Mouse (Mus musculus) heart, postnatal 0 days (tissue): Measurements from ENCODE around the gene Dbil5. TPM values are rescaled to one million over a fixed set of nuclear protein-coding genes. Genes with fewer than 3 reads are reported as not detected.

ENCODE experiments used
- ATAC-seq: fragments of 200-750 bp; cut with Nextera tagmentation; 2 replicates; pipeline ENCODE4 v1.8.0; 2017; ENCODE audit warnings: low read depth, moderate number of reproducible peaks, moderate library complexity; ENCODE audit not compliant: insufficient read depth
- DNase-seq: peaks from one replicate; pipeline ENCODE4 v3.0.0-alpha.2; 2016; ENCODE audit warnings: low spot score
- H3K27ac ChIP-seq: fragments of 300-500 bp; sonication (generic); 2 replicates; pipeline ENCODE4 v1.5.1; 2014; ENCODE audit warnings: low read depth, mild to moderate bottlenecking
- H3K27me3 ChIP-seq: fragments of 300-500 bp; sonication (generic); 2 replicates; pipeline ENCODE4 v1.6.1; 2014; ENCODE audit warnings: low read length, mixed read lengths; ENCODE audit not compliant: control insufficient read depth, insufficient read depth
- H3K36me3 ChIP-seq: fragments of 300-500 bp; sonication (generic); replicated peaks from 2 replicates; pipeline ENCODE4 v1.6.1; 2014; ENCODE audit warnings: low read length, mixed read lengths; ENCODE audit not compliant: control insufficient read depth, insufficient read depth
- H3K4me1 ChIP-seq: fragments of 300-500 bp; sonication (generic); 2 replicates; pipeline ENCODE4 v1.6.1; 2014; ENCODE audit warnings: antibody characterized with exemption; ENCODE audit not compliant: control insufficient read depth, insufficient read depth
- H3K4me2 ChIP-seq: fragments of 300-500 bp; sonication (generic); 2 replicates; pipeline ENCODE4 v1.6.1; 2014; ENCODE audit warnings: low read depth, mild to moderate bottlenecking, low read length, moderate library complexity
- H3K4me3 ChIP-seq: fragments of 300-500 bp; sonication (generic); 2 replicates; pipeline ENCODE4 v1.5.1; 2014; ENCODE audit warnings: low read depth, low read length
- H3K9ac ChIP-seq: fragments of 300-500 bp; sonication (generic); replicated peaks from 2 replicates; pipeline ENCODE4 v1.6.1; 2014; ENCODE audit warnings: low read depth, low read length, mixed read lengths
- H3K9me3 ChIP-seq: fragments of 300-500 bp; sonication (generic); replicated peaks from 2 replicates; pipeline ENCODE4 v1.6.1; 2016; ENCODE audit warnings: low read length; ENCODE audit not compliant: control insufficient read depth
- CTCF ChIP-seq: IDR thresholded peaks from 2 replicates; pipeline ENCODE4 v1.5.1; 2016; ENCODE audit warnings: antibody characterized with exemption, control low read depth, low read depth
- EP300 ChIP-seq: IDR thresholded peaks from 2 replicates; pipeline ENCODE4 v1.6.1; 2016; ENCODE audit warnings: antibody characterized with exemption, low read depth
- WGBS: fragments of 180-500 bp; shearing (Covaris S2); extraction: QIAGEN DNeasy Blood & Tissue Kit; methylation state at CpG from one replicate; pipeline ENCODE4 v1.1.7; 2014; 5-methylcytosine and 5-hydroxymethylcytosine counted together
- polyA plus RNA-seq: library from polyadenylated mRNA; unstranded; fragments of >200 nt; fragmentation: Nextera tagmentation; extraction: Ambion mirVana; gene quantifications from 2 replicates; pipeline ENCODE4 v1.2.1, GENCODE M21; 2015
- total RNA-seq: library from RNA; depleted of rRNA; stranded (reverse); fragments of >200 nt; gene quantifications from 2 replicates; pipeline ENCODE4 v1.2.3, GENCODE M21; 2014; ENCODE audit warnings: low replicate concordance

The Dbil5 gene
- total and polyA plus RNA-seq, 2 experiments from 2014 or later: 1.6 TPM; not detected in 1

- Histone ChIP-seq H3K9ac (peak overlapping the region; percentile 67), H3K27me3 (no peaks in the 10 kb centered on the region), H3K4me3 (peak overlapping the region; percentile 75), H3K36me3 (no peaks in the 10 kb centered on the region), H3K4me2 (peak overlapping the region; percentile 89), H3K9me3 (no peaks in the 10 kb centered on the region), H3K27ac (peak overlapping the region; percentile 54; the same call in 1 of the 2 replicates), H3K4me1 (peaks cover 15% of the 10 kb centered on the region)
- no peak for TF ChIP-seq EP300
- no peak for TF ChIP-seq CTCF
- no peak for DNase-seq
- 0 out of 2 replicates have a peak, but pooled peaks have one; percentile 5 for ATAC-seq
- WGBS: 16% methylated on average over 7 of the region's 7 CpGs
Observed at GRCm38 (mm10) chr11:76180146-76180540, 37.3 kb upstream of the Dbil5 start.

- H3K4me3 ChIP-seq: no peak overlapping the region
- H3K4me2 ChIP-seq: no peak overlapping the region
- no peaks in the 10 kb centered on the region for H3K36me3 ChIP-seq
- H3K27ac ChIP-seq: no peak overlapping the region
- ATAC-seq: no peak
- TF ChIP-seq EP300 (no peak), CTCF (no peak)
- WGBS: 84% methylated on average over 4 of the region's 4 CpGs
- H3K9me3 ChIP-seq: no peaks in the 10 kb centered on the region
- H3K4me1 ChIP-seq: peaks cover 7% of the 10 kb centered on the region; the same call in 1 of the 2 replicates
- no peak for DNase-seq
- H3K9ac ChIP-seq: no peak overlapping the region
- H3K27me3 ChIP-seq: no peaks in the 10 kb centered on the region
Observed at GRCm38 (mm10) chr11:76183745-76184144, 33.7 kb upstream of the Dbil5 start.

- ATAC-seq (no peak), DNase-seq (no peak)
- TF ChIP-seq EP300: no peak
- no peak for TF ChIP-seq CTCF
- no peaks in the 10 kb centered on the region for H3K36me3 ChIP-seq
- H3K27me3 ChIP-seq: no peaks in the 10 kb centered on the region
- H3K4me3 ChIP-seq: no peak overlapping the region
- no peak overlapping the region for H3K9ac ChIP-seq
- H3K4me1 ChIP-seq: no peaks in the 10 kb centered on the region
- H3K27ac ChIP-seq: no peak overlapping the region
- H3K9me3 ChIP-seq: no peaks in the 10 kb centered on the region
- no peak overlapping the region for H3K4me2 ChIP-seq
- WGBS: 81% methylated on average over 6 of the region's 6 CpGs
Observed at GRCm38 (mm10) chr11:76186908-76187307, 30.5 kb upstream of the Dbil5 start.

GRCm38 (mm10) chr11:76196275-76196976, 21.0 kb upstream of the Dbil5 start:
- 66% methylated on average over 8 of the region's 8 CpGs for WGBS
- ATAC-seq (no peak), DNase-seq (no peak)
- Histone ChIP-seq H3K27ac (no peak overlapping the region), H3K4me2 (no peak overlapping the region), H3K4me3 (no peak overlapping the region), H3K27me3 (no peaks in the 10 kb centered on the region), H3K36me3 (no peaks in the 10 kb centered on the region), H3K9ac (no peak overlapping the region), H3K9me3 (no peaks in the 10 kb centered on the region), H3K4me1 (no peaks in the 10 kb centered on the region)
- TF ChIP-seq EP300: no peak
- no peak for TF ChIP-seq CTCF

GRCm38 (mm10) chr11:76196977-76197469, 20.4 kb upstream of the Dbil5 start:
- no peak for ATAC-seq
- Histone ChIP-seq H3K9ac (no peak overlapping the region), H3K27me3 (no peaks in the 10 kb centered on the region), H3K36me3 (no peaks in the 10 kb centered on the region), H3K27ac (no peak overlapping the region), H3K9me3 (no peaks in the 10 kb centered on the region), H3K4me1 (no peaks in the 10 kb centered on the region), H3K4me2 (no peak overlapping the region), H3K4me3 (no peak overlapping the region)
- WGBS: 44% methylated on average over 8 of the region's 8 CpGs
- TF ChIP-seq EP300 (no peak), CTCF (no peak)
- no peak for DNase-seq
